Mouse (Mus musculus) kidney, adult 18-20 months (tissue): Measurements from ENCODE around the gene Mrpl48.
"Not testable (repeated sequence)": the region's sequence is repeated elsewhere in the genome, so short reads cannot be mapped to it uniquely, and the experiment has no call there.

Source experiments
- DNase-seq: peaks from one replicate; pipeline ENCODE4 v3.0.0; 2021

The Mrpl48 gene

GRCm38 (mm10) chr7:100582727-100583236 lies 25.3 kb downstream of the Mrpl48 start:
- peak; percentile 96 for DNase-seq

GRCm38 (mm10) chr7:100582235-100582634 lies 25.9 kb downstream of the Mrpl48 start:
- no peak for DNase-seq

- DNase-seq: no peak
Observed at GRCm38 (mm10) chr7:100578794-100579193, 29.3 kb downstream of the Mrpl48 start.

GRCm38 (mm10) chr7:100572704-100573103 lies 35.4 kb downstream of the Mrpl48 start:
- DNase-seq: no peak

- no peak for DNase-seq
Observed at GRCm38 (mm10) chr7:100572061-100572460, 36.0 kb downstream of the Mrpl48 start.

- no peak for DNase-seq
Observed at GRCm38 (mm10) chr7:100570930-100571715, 37.0 kb downstream of the Mrpl48 start.

GRCm38 (mm10) chr7:100569907-100570306 lies 38.2 kb downstream of the Mrpl48 start:
- no peak for DNase-seq

- not testable (repeated sequence) for DNase-seq
Observed at GRCm38 (mm10) chr7:100567238-100567637, 40.9 kb downstream of the Mrpl48 start.

GRCm38 (mm10) chr7:100561861-100562587 lies 46.1 kb downstream of the Mrpl48 start:
- DNase-seq: no peak

GRCm38 (mm10) chr7:100559331-100559730 lies 48.8 kb downstream of the Mrpl48 start:
- DNase-seq: no peak

- no peak for DNase-seq
Observed at GRCm38 (mm10) chr7:100557241-100557640, 50.9 kb downstream of the Mrpl48 start.

- no peak for DNase-seq
Observed at GRCm38 (mm10) chr7:100555431-100555951, 52.6 kb downstream of the Mrpl48 start.

GRCm38 (mm10) chr7:100554939-100555338 lies 53.2 kb downstream of the Mrpl48 start:
- no peak for DNase-seq

GRCm38 (mm10) chr7:100550338-100551007 lies 57.6 kb downstream of the Mrpl48 start:
- DNase-seq: peak; percentile 30

GRCm38 (mm10) chr7:100549796-100550195 lies 58.3 kb downstream of the Mrpl48 start:
- no peak for DNase-seq

GRCm38 (mm10) chr7:100547631-100548030 lies 60.5 kb downstream of the Mrpl48 start:
- DNase-seq: no peak

- no peak for DNase-seq
Observed at GRCm38 (mm10) chr7:100544437-100544836, 63.7 kb downstream of the Mrpl48 start.

- DNase-seq: no peak
Observed at GRCm38 (mm10) chr7:100539516-100539915, 68.6 kb downstream of the Mrpl48 start.

GRCm38 (mm10) chr7:100537519-100537902 lies 70.6 kb downstream of the Mrpl48 start:
- DNase-seq: no peak

- DNase-seq: peak; percentile 86
Observed at GRCm38 (mm10) chr7:100536804-100537518, 71.1 kb downstream of the Mrpl48 start, which contains the start of gene Coa4. Gene Coa4 (plus strand): TSS chr7:100537071.

- no peak for DNase-seq
Observed at GRCm38 (mm10) chr7:100535831-100536230, 72.3 kb downstream of the Mrpl48 start.

- DNase-seq: no peak
Observed at GRCm38 (mm10) chr7:100534216-100534615, 73.9 kb downstream of the Mrpl48 start.
